Mouse (Mus musculus) cortical plate, adult 2 months (tissue): ENCODE measurements around the gene Gtf2h2. TPM values are rescaled to one million over a fixed set of nuclear protein-coding genes. Genes with fewer than 3 reads are reported as not detected.
"Not testable (repeated sequence)": the region's sequence is repeated elsewhere in the genome, so short reads cannot be mapped to it uniquely, and the experiment has no call there.

Source experiments
- H3K27ac ChIP-seq: fragments of 200-500 bp; 2 replicates; pipeline ENCODE4 v1.5.1; 2012; ENCODE audit warnings: low read length, control low read depth, inconsistent platforms; ENCODE audit not compliant: insufficient read depth
- H3K4me1 ChIP-seq: fragments of 200-500 bp; 2 replicates; pipeline ENCODE4 v1.6.1; 2011; ENCODE audit warnings: low read length; ENCODE audit not compliant: control insufficient read depth, insufficient read depth
- H3K4me3 ChIP-seq: fragments of 200-500 bp; 2 replicates; pipeline ENCODE4 v1.5.1; 2011; ENCODE audit warnings: mild to moderate bottlenecking, low read length, control low read depth; ENCODE audit not compliant: insufficient read depth
- CTCF ChIP-seq: fragments of 200-500 bp; IDR thresholded peaks from 2 replicates; pipeline ENCODE4 v1.5.1; 2011; ENCODE audit warnings: mild to moderate bottlenecking, control low read depth, low read length; ENCODE audit not compliant: insufficient read depth; ENCODE audit errors: extremely low read depth
- POLR2A ChIP-seq: fragments of 200-500 bp; IDR thresholded peaks from 2 replicates; pipeline ENCODE4 v1.6.1; 2011; ENCODE audit warnings: mild to moderate bottlenecking, low read length, control low read depth; ENCODE audit not compliant: insufficient read depth; ENCODE audit errors: extremely low read depth
- polyA plus RNA-seq: library from polyadenylated mRNA; depleted of rRNA; stranded (reverse); fragments of >200 nt; gene quantifications from 2 replicates; pipeline ENCODE4 v1.2.3, GENCODE M21; 2012

The Gtf2h2 gene
- polyA plus RNA-seq, 1 experiment: 60.7 TPM

DNA sequence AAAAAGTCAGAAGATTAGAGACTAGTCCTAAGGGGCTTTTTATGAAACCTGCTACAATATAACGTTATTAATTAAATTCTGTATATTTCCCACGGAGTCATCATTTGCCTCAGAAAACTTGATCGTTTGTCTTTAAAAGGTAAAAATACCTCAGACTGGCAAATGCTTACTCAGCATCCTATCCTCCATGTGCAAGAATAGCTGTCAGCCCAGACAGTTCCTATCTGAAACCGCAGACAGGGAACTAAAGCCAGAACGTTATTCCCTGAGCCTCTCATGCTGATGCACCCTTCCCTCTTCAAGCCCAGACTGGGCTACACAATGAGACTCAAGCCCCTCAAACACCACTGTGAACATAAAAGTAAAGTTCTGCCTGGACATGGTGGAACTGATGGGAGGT is 2.0 kb downstream of the Gtf2h2 start:
- TF ChIP-seq CTCF (no peak), POLR2A (no peak)

DNA sequence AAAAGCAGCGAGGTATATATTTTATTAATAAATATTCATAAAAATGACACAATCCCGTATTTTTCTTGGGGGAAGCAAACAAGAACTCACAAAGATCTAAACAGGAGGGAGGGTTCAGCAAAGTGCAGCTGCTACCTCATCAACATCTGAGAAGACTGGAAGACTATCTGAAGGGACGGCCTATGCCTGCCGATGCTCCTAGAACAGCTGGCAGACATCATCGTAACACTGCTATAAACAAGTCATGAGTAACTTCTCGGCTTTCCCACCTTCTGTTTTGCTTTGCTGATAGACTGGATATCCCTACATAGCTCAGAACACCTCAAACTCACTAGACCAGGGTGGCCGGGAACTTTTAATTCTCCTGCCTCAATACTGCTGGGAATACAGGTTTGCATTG is 8.8 kb downstream of the Gtf2h2 start:
- TF ChIP-seq CTCF (no peak), POLR2A (no peak)
- Histone ChIP-seq H3K27ac (no peak overlapping the region), H3K4me1 (peaks cover 1% of the 10 kb centered on the region; the same call in 1 of the 2 replicates), H3K4me3 (no peak overlapping the region)

More for the DNA sequence above, 2.0 kb downstream of the Gtf2h2 start:
- Histone ChIP-seq H3K27ac (no peak overlapping the region), H3K4me1 (peaks cover 1% of the 10 kb centered on the region; the same call in 1 of the 2 replicates), H3K4me3 (no peak overlapping the region)

GRCm38 (mm10) chr13:100463527-100464222 is 28.7 kb downstream of the Gtf2h2 start:
- H3K4me1 ChIP-seq: no peaks in the 10 kb centered on the region
- no peak overlapping the region for H3K27ac ChIP-seq
- TF ChIP-seq POLR2A (no peak), CTCF (no peak)
- H3K4me3 ChIP-seq: no peak overlapping the region

GRCm38 (mm10) chr13:100461336-100461735 is 31.0 kb downstream of the Gtf2h2 start:
- Histone ChIP-seq H3K27ac (no peak overlapping the region), H3K4me1 (no peaks in the 10 kb centered on the region), H3K4me3 (no peak overlapping the region)
- TF ChIP-seq CTCF: no peak
- no peak for TF ChIP-seq POLR2A

DNA sequence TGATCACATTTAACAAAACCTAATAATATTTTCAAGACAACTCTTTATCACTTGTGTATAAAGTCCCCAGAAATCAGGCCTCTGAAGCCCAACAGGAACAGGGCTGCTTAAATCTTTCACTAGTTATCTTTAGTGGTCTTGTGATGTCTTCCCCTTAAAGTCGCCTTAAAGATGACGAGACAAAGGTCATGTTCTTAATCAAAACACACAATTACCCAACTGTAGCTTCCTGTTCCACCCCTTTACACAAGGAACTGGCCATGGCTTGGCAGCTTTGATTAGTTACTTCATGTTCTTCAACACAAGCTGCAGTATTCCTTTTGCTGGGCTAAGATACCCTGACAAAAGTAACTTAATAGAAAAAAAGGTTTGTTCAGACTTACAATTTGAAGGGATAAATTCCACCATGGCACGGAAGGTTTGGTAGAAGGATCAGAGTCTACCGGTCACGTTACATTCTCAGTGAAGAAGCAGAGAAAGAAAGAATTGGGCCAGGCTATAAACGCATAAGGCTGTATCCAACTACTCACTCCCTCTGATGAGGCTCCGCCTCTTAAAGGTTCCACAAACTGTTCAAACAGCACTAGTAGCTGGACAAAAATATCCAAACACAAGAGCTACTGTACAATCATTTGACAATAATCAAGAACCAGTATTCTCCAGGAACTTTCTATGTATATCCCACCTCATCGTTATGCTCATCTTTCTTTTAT is 39.8 kb downstream of the Gtf2h2 start, which contains the start of gene Naip1:
Naip1 (minus strand) TSS at position 455 of the 713 bp plus-strand sequence.
- H3K4me1 ChIP-seq, H3K27ac ChIP-seq, H3K4me3 ChIP-seq: not testable (repeated sequence)

DNA sequence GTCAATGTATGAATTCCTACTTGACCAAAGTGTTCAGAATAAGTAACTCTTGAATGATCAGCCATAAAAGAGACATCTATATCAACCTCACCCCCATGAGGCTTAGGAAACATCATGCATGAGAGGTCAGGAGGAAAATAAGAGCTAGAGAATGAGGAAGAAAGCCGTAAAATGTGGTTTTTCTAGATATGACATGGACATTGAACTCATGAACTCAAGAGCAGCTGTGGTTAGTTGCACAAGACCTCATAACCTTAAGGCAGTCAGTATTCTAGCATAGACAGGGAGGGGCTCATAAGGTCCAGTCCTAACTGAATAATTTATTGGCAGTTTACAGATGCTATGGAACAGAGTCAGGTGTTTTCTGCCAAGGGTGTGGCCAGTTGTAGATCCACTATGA is 42.9 kb downstream of the Gtf2h2 start:
- no peaks in the 10 kb centered on the region for H3K4me1 ChIP-seq
- H3K27ac ChIP-seq: no peak overlapping the region
- no peak for TF ChIP-seq CTCF
- no peak for TF ChIP-seq POLR2A
- no peak overlapping the region for H3K4me3 ChIP-seq

- no peak overlapping the region for H3K4me3 ChIP-seq
- H3K27ac ChIP-seq: no peak overlapping the region
- TF ChIP-seq POLR2A (no peak), CTCF (no peak)
Measured at GRCm38 (mm10) chr13:100440116-100440515, 52.3 kb downstream of the Gtf2h2 start.

DNA sequence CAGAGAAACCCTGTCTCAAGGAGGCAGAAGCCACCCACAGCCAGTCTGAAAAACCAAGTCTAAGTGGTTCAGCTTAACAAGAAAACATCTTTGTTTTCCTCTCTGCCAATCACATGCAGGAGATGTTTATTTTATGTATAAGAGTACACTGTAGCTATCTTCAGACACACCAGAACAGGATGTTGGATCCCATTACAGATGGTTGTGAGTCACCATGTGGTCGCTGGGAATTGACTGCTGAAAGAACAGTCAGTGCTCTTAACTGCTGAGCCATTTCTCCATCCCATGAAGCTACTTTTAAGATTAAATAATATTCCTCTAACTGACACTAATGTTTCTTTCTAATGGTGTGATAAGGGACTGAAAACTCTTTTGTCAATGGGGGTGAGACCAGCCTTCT is 53.7 kb downstream of the Gtf2h2 start:
- Histone ChIP-seq H3K4me3 (no peak overlapping the region), H3K4me1 (no peaks in the 10 kb centered on the region), H3K27ac (no peak overlapping the region)
- TF ChIP-seq CTCF (no peak), POLR2A (no peak)

More at GRCm38 (mm10) chr13:100440116-100440515, 52.3 kb downstream of the Gtf2h2 start:
- H3K4me1 ChIP-seq: no peaks in the 10 kb centered on the region

- Histone ChIP-seq H3K4me1 (no peaks in the 10 kb centered on the region), H3K4me3 (no peak overlapping the region), H3K27ac (no peak overlapping the region)
- TF ChIP-seq CTCF: no peak
Measured at GRCm38 (mm10) chr13:100437322-100437825, 55.0 kb downstream of the Gtf2h2 start.

DNA sequence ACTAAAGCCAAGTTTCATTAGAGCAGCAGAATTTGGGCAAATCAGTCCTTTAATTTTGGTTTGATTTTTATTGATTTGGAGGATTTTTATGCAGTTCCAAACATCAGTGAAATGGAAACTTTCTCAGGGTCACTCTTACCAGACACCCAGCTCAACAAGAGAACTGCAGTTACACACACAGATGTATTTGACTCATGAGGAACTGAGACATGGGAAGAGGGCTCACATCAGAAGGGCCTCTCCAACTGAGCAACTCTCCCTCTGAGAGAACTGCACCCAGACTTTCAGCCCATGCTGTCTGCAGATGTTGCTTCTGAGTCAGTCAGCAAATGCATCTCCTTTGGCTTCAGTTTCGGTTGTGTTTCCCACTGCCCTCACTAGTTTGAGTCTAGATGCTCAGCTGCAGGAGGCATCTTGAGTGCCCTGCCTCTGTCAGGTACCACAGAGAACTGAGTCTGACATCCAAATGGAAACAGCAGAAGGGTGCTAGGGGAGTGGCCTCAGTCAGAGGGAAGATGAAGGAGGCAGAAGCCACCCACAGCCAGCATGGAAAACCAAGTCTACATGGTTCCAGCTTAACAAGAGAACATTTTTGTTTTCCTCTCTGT is 55.7 kb downstream of the Gtf2h2 start:
- not testable (repeated sequence) for H3K4me1 ChIP-seq, H3K27ac ChIP-seq, H3K4me3 ChIP-seq

GRCm38 (mm10) chr13:100419958-100420357 is 72.4 kb downstream of the Gtf2h2 start:
- H3K4me3 ChIP-seq, H3K4me1 ChIP-seq: not testable (repeated sequence)

More at GRCm38 (mm10) chr13:100419958-100420357, 72.4 kb downstream of the Gtf2h2 start:
- H3K27ac ChIP-seq: not testable (repeated sequence)
